Mouse (Mus musculus): ENCODE measurements around the gene Dhx8. TPM values are rescaled to one million over a fixed set of nuclear protein-coding genes. Genes with fewer than 3 reads are reported as not detected.
A peak's percentile ranks its signal among the peaks of the same experiment; 100 is the strongest.

Dhx8 gene
- polyA plus RNA-seq, 1 experiment from 2014 or later = 33.5 TPM

GRCm38 (mm10) chr11:101815103-101816085, 82.7 kb downstream of the Dhx8 start:
- WGBS = 7% methylated on average over 22 of the region's 22 CpGs
- Histone ChIP-seq H3K36me3 (ENCODE audit: control insufficient read depth, insufficient read depth, low read length) (no peaks in the 10 kb centered on the region), H3K4me2 (ENCODE audit: low read depth, low read length) (no peak overlapping the region), H3K27ac (ENCODE audit: low read depth, low read length) (no peak overlapping the region), H3K9ac (replicated peaks; ENCODE audit: low read depth, low read length) (no peak overlapping the region), H3K4me3 (ENCODE audit: low read depth, low read length) (no peak overlapping the region), H3K9me3 (ENCODE audit: control insufficient read depth, low read length) (no peaks in the 10 kb centered on the region), H3K27me3 (ENCODE audit: control insufficient read depth, insufficient read depth, low read length) (no peaks in the 10 kb centered on the region), H3K4me1 (ENCODE audit: control insufficient read depth, insufficient read depth, low read length) (peaks cover 12% of the 10 kb centered on the region; the same call in 1 of the 2 replicates)
- peak; percentile 51; the same call in 1 of the 2 replicates for ATAC-seq (ENCODE audit: low read depth)

Other genes starting within 250 kb of the Dhx8 start
- 1.6 and 1.9 TPM in 2 replicates for gene Brca1, start 181.0 kb upstream of the Dhx8 start, polyA plus RNA-seq (2014; fragmentation: Nextera tagmentation; extraction: Ambion mirVana)
- 85.8 and 111 TPM in 2 replicates for gene Nbr1, start 180.8 kb upstream of the Dhx8 start, polyA plus RNA-seq (2014; fragmentation: Nextera tagmentation; extraction: Ambion mirVana)
- 3.6 and 3.9 TPM in 2 replicates for gene Tmem106a, start 150.7 kb upstream of the Dhx8 start, polyA plus RNA-seq (2014; fragmentation: Nextera tagmentation; extraction: Ambion mirVana)
- not detected in 2 replicates for gene Gm11634, start 133.7 kb upstream of the Dhx8 start, polyA plus RNA-seq (2014; fragmentation: Nextera tagmentation; extraction: Ambion mirVana)
- 9.4 and 11.1 TPM in 2 replicates for gene Rdm1, start 105.7 kb upstream of the Dhx8 start, polyA plus RNA-seq (2014; fragmentation: Nextera tagmentation; extraction: Ambion mirVana)
- 6.0 and 7.5 TPM in 2 replicates for gene Arl4d, start 67.4 kb upstream of the Dhx8 start, polyA plus RNA-seq (2014; fragmentation: Nextera tagmentation; extraction: Ambion mirVana)
- 14.0 and 14.7 TPM in 2 replicates for gene Etv4, start 52.5 kb downstream of the Dhx8 start, polyA plus RNA-seq (2014; fragmentation: Nextera tagmentation; extraction: Ambion mirVana)
- gene Meox1, start 161.5 kb downstream of the Dhx8 start, polyA plus RNA-seq (2014; fragmentation: Nextera tagmentation; extraction: Ambion mirVana) = 0.37 and 0.73 TPM in 2 replicates
- not detected in 2 replicates for gene Sost, start 234.1 kb downstream of the Dhx8 start, polyA plus RNA-seq (2014; fragmentation: Nextera tagmentation; extraction: Ambion mirVana)